15 mouse cellular contexts compared by ENCODE assay signal in genomic region chr6:31917411-31918131, GRCm38 (mm10).
DNase-seq lines count a peak whose midpoint lies in the region; ATAC-seq lines count a peak whose summit lies in the region.
"Had no signal": no experiment of that assay in that cellular context is flagged by ENCODE, and none has a peak within 500 bp of the region (broad histone marks: within the 10 kb centered on the region; RNA-seq: fewer than 3 reads in every experiment).

No protein-coding gene starts in this region.

- no peaks in the 10 kb centered on the region for H3K9me3 ChIP-seq in forebrain, embryonic 13.5 days (replicated peaks)
- H3K9me3 ChIP-seq: heart, embryonic 10.5 days; limb, embryonic 15.5 days had no signal

- no peak overlapping the region for H3K27ac ChIP-seq in forebrain, embryonic 13.5 days
- H3K27ac ChIP-seq: heart, embryonic 10.5 days; limb, embryonic 15.5 days had no signal

- no peaks in the 10 kb centered on the region for H3K36me3 ChIP-seq in forebrain, embryonic 13.5 days (ENCODE audit: poor library complexity, severe bottlenecking)
- H3K36me3 ChIP-seq: heart, embryonic 10.5 days; limb, embryonic 15.5 days had no signal

- no peak overlapping the region for H3K9ac ChIP-seq in forebrain, embryonic 13.5 days
- H3K9ac ChIP-seq: limb, embryonic 15.5 days; lung, embryonic 14.5 days had no signal

- 87% methylated on average over 13 of the region's 13 CpGs for WGBS in forebrain, embryonic 13.5 days

- no peak overlapping the region for H3K4me3 ChIP-seq in forebrain, embryonic 13.5 days
- H3K4me3 ChIP-seq: heart, embryonic 10.5 days; limb, embryonic 15.5 days had no signal

- no peaks in the 10 kb centered on the region for H3K27me3 ChIP-seq in forebrain, embryonic 13.5 days
- H3K27me3 ChIP-seq: limb, embryonic 15.5 days had no signal

- peak; percentile 93 for ATAC-seq in frontal cortex, adult (ENCODE audit: low TSS enrichment)
- no peak for ATAC-seq in forebrain, embryonic 13.5 days
- ATAC-seq: midbrain, embryonic 16.5 days had no signal

- no peak overlapping the region for H3K4me2 ChIP-seq in forebrain, embryonic 13.5 days
- H3K4me2 ChIP-seq: limb, embryonic 15.5 days; lung, embryonic 14.5 days had no signal

- H3K4me1 ChIP-seq in forebrain, embryonic 13.5 days, result no peaks in the 10 kb centered on the region
- H3K4me1 ChIP-seq: heart, embryonic 10.5 days; limb, embryonic 15.5 days had no signal

- peak; percentile 74 for DNase-seq in layer of hippocampus, adult 11-12 months (ENCODE audit: low spot score)
- no peak for DNase-seq in layer of hippocampus, adult 9-10 months (ENCODE audit: low spot score)
- peak; percentile 85 to 90 for DNase-seq in left cerebral cortex, adult 18-20 months (ENCODE audit: low spot score in 2 of 2)
- peak; percentile 82 for DNase-seq in telencephalon, adult 2 months (ENCODE audit: low read depth, low spot score)
- no peak for DNase-seq in ovary, postnatal 14 days (ENCODE audit: low spot score)
- DNase-seq in gastrocnemius, postnatal 25 days, result no peak
- DNase-seq: adrenal gland, postnatal 25 days; heart, postnatal 4 days; kidney, postnatal 36 days; lung, embryonic 14.5 days had no signal

Comparison
In these comparisons a context has a peak if more than half of its experiments do, and no peak if none do; other contexts are left out.
1. DNase-seq: peak in layer of hippocampus, adult 11-12 months (single experiment), left cerebral cortex, adult 18-20 months (2 of 2) and telencephalon, adult 2 months (single experiment); none in layer of hippocampus, adult 9-10 months (single experiment), ovary, postnatal 14 days (single experiment) and gastrocnemius, postnatal 25 days (single experiment).